In the genomic region with DNA sequence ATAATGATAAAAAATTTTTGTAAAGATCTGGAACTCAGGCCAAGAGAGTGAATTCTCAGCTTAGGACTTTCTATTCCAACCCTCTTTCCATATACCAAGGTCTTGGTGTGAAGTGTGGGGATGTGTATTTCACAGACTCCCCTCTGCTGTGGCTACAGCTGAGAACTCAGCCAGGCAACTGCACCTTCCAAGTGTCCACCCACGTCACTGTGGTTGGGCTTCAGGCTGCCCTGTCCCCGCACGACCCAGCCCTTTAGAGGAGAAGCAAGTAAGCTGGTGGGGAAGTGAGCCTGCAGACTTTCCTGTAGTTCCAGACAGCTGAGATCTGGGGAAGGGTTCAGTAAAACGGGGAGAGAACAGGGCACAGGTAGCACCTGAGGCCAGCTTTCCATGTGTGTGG, we compare ENCODE assay signal across 24 mouse cellular contexts.
DNase-seq lines count a peak whose midpoint lies in the region; ATAC-seq and TF ChIP-seq lines count a peak whose summit lies in the region.
"Had no signal": no experiment of that assay in that cellular context is flagged by ENCODE, and none has a peak within 500 bp of the region (broad histone marks: within the 10 kb centered on the region; RNA-seq: fewer than 3 reads in every experiment).

No protein-coding gene starts in this region.

- H3K9me3 ChIP-seq in forebrain, embryonic 13.5 days (replicated peaks): no peaks in the 10 kb centered on the region
- H3K9me3 ChIP-seq: forebrain, embryonic 10.5 days; forebrain, embryonic 15.5 days; G1E; heart, embryonic 10.5 days; heart, embryonic 13.5 days; hindbrain, embryonic 12.5 days; hindbrain, embryonic 15.5 days had no signal

- TF ChIP-seq CTCF in gastrocnemius, adult 2 months (IDR thresholded peaks at IDR 0.05): no peak
- TF ChIP-seq CTCF in layer of hippocampus, adult 2 months (conservative IDR thresholded peaks at IDR 0.05): no peak

- no peak overlapping the region for H3K27ac ChIP-seq in gastrocnemius, adult 2 months
- H3K27ac ChIP-seq in layer of hippocampus, adult 2 months: peak overlapping the region; percentile 96
- no peak overlapping the region for H3K27ac ChIP-seq in forebrain, embryonic 13.5 days
- H3K27ac ChIP-seq: forebrain, embryonic 10.5 days; forebrain, embryonic 15.5 days; heart, embryonic 10.5 days; heart, embryonic 13.5 days; hindbrain, embryonic 12.5 days; hindbrain, embryonic 15.5 days had no signal

- H3K27me3 ChIP-seq in forebrain, embryonic 13.5 days: no peaks in the 10 kb centered on the region
- H3K27me3 ChIP-seq: forebrain, embryonic 15.5 days; hindbrain, embryonic 12.5 days; hindbrain, embryonic 15.5 days had no signal

- no peak overlapping the region for H3K4me2 ChIP-seq in forebrain, embryonic 13.5 days
- H3K4me2 ChIP-seq: forebrain, embryonic 15.5 days; heart, embryonic 13.5 days; hindbrain, embryonic 12.5 days; hindbrain, embryonic 15.5 days had no signal

- H3K4me3 ChIP-seq in gastrocnemius, adult 2 months: no peak overlapping the region
- no peak overlapping the region for H3K4me3 ChIP-seq in layer of hippocampus, adult 2 months
- H3K4me3 ChIP-seq in forebrain, embryonic 13.5 days: no peak overlapping the region
- H3K4me3 ChIP-seq: forebrain, embryonic 10.5 days; forebrain, embryonic 15.5 days; heart, embryonic 10.5 days; heart, embryonic 13.5 days; hindbrain, embryonic 12.5 days; hindbrain, embryonic 15.5 days had no signal

- peaks cover 78% of the 10 kb centered on the region for H3K36me3 ChIP-seq in forebrain, embryonic 13.5 days (ENCODE audit: poor library complexity, severe bottlenecking)
- H3K36me3 ChIP-seq: heart, embryonic 10.5 days; heart, embryonic 13.5 days had no signal

- no peak overlapping the region for H3K9ac ChIP-seq in forebrain, embryonic 13.5 days
- H3K9ac ChIP-seq: forebrain, embryonic 15.5 days; heart, embryonic 13.5 days; hindbrain, embryonic 12.5 days; hindbrain, embryonic 15.5 days had no signal

- intact Hi-C loops in gastrocnemius, adult 2 months (cut with DNase I): no loop called here

- 81% methylated on average over 4 of the region's 4 CpGs for WGBS in forebrain, embryonic 13.5 days

- DNase-seq in gastrocnemius, postnatal 10 days: peak; percentile 21
- no peak for DNase-seq in gastrocnemius, adult 2 months
- DNase-seq in layer of hippocampus, adult 2 months (ENCODE audit: low spot score in 2 of 2): no peak
- DNase-seq in layer of hippocampus, postnatal 36 days: no peak
- DNase-seq in right cerebral cortex, adult 18-20 months: peak; percentile 41
- DNase-seq in right cerebral cortex, adult 2 months (ENCODE audit: low spot score in 2 of 2): no peak
- DNase-seq in brain, adult 2 months (ENCODE audit: low read depth, low spot score): peak; percentile 58
- DNase-seq: adrenal gland, adult 2 months; adrenal gland, postnatal 14 days; B cell, adult 2 months; cerebellum, adult 11-12 months; cerebellum, adult 8-10 months; cerebellum, postnatal 10 days; cerebellum, postnatal 36 days; heart, adult 18-20 months had no signal

- no peak for ATAC-seq in forebrain, embryonic 13.5 days
- ATAC-seq: forebrain, embryonic 15.5 days; intestine, postnatal 0 days had no signal

- peaks cover 11% of the 10 kb centered on the region for H3K4me1 ChIP-seq in forebrain, embryonic 13.5 days
- H3K4me1 ChIP-seq: hindbrain, embryonic 15.5 days had no signal

Comparison
In these comparisons a context has a peak if more than half of its experiments do, and no peak if none do; other contexts are left out.
1. DNase-seq: peak in gastrocnemius, postnatal 10 days (single experiment), right cerebral cortex, adult 18-20 months (single experiment) and brain, adult 2 months (single experiment); none in gastrocnemius, adult 2 months (single experiment), layer of hippocampus, adult 2 months (0 of 2), layer of hippocampus, postnatal 36 days (0 of 2) and right cerebral cortex, adult 2 months (0 of 2).